Mouse (Mus musculus): ENCODE results near the gene Rapgef2. TPM values are rescaled to one million over a fixed set of nuclear protein-coding genes. Genes with fewer than 3 reads are reported as not detected.
A peak's percentile ranks its signal among the peaks of the same experiment; 100 is the strongest.

The Rapgef2 gene
- polyA plus RNA-seq, 1 experiment: 17.7 TPM

DNA sequence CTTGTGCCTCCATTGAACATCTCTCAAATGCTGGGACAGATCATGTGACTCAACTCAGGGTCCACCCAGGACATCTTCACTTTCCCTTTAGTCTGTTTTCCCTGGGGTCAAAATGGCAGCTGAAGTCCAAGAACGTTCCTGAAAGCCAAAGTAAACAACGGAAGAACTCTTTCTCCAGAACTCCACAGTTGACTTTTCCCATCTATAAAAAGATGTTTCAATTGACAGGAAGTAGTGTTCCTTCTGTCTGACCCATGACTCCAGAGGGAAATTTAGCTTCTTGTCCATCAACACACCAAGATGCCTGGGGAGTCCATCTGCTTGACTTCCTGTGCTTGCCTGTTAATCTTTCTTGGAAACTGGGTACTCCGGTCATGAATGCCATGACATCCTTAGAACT is 260.3 kb downstream of the Rapgef2 start:
- H3K9me3 ChIP-seq (replicated peaks; ENCODE audit: control insufficient read depth, insufficient read depth, low read length, poor library complexity, severe bottlenecking): peaks cover 2% of the 10 kb centered on the region
- H3K9ac ChIP-seq (ENCODE audit: low read depth, poor library complexity, severe bottlenecking): no peak overlapping the region

DNA sequence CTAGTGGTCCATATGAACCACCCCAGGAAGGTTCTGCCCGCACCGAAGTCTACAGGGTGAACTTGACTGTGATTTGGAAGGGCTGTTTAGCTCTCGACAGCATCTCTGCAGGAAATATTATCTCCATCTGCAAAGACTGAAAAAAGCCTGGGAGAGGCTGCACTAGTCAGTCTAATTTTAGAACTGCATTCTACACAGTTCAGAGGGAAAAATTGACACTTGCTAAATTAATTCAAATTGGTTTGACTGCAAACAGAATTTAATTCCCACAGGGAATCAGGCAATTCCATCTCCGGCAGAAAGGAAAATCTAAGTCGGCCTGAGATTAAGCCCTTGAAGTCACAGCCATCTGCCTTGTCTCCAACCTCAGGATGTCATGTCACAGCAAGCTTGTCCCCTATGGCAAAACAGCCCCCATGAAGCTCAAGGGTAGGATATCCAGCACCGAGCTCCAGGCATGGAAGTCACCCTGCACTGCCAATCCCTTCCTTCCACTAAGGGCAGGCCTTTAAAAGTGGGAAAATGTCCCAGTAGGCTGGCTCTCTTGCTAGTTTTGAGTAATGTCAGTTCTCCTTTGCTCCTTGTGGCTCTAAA is 262.5 kb downstream of the Rapgef2 start:
- no peaks in the 10 kb centered on the region for H3K4me1 ChIP-seq (ENCODE audit: control insufficient read depth, insufficient read depth, low read length)
- TF ChIP-seq POLR2A (IDR thresholded peaks at IDR 0.05; ENCODE audit: insufficient read depth, low read length): no peak
- no peak for TF ChIP-seq CTCF (IDR thresholded peaks at IDR 0.05; ENCODE audit: low read depth, low read length)
- no peak for TF ChIP-seq EP300 (IDR thresholded peaks at IDR 0.05; ENCODE audit: insufficient read depth, low read depth, low read length)
- H3K27ac ChIP-seq (ENCODE audit: insufficient read depth, low read length): no peak overlapping the region
- no peak overlapping the region for H3K9ac ChIP-seq (ENCODE audit: low read depth, poor library complexity, severe bottlenecking)
- no peaks in the 10 kb centered on the region for H3K9me3 ChIP-seq (replicated peaks; ENCODE audit: control insufficient read depth, insufficient read depth, low read length, poor library complexity, severe bottlenecking)
- H3K36me3 ChIP-seq (ENCODE audit: control insufficient read depth, insufficient read depth, low read length, poor library complexity, severe bottlenecking): no peaks in the 10 kb centered on the region
- H3K27me3 ChIP-seq (ENCODE audit: control insufficient read depth, insufficient read depth, low read length, poor library complexity, severe bottlenecking): no peaks in the 10 kb centered on the region
- H3K4me3 ChIP-seq (ENCODE audit: low read depth, low read length): no peak overlapping the region

More for the DNA sequence above, 260.3 kb downstream of the Rapgef2 start:
- Histone ChIP-seq H3K27me3 (ENCODE audit: control insufficient read depth, insufficient read depth, low read length, poor library complexity, severe bottlenecking) (no peaks in the 10 kb centered on the region), H3K4me1 (ENCODE audit: control insufficient read depth, insufficient read depth, low read length) (no peaks in the 10 kb centered on the region), H3K4me3 (ENCODE audit: low read depth, low read length) (no peak overlapping the region), H3K27ac (ENCODE audit: insufficient read depth, low read length) (no peak overlapping the region), H3K36me3 (ENCODE audit: control insufficient read depth, insufficient read depth, low read length, poor library complexity, severe bottlenecking) (no peaks in the 10 kb centered on the region)
- no peak for TF ChIP-seq CTCF (IDR thresholded peaks at IDR 0.05; ENCODE audit: low read depth, low read length)
- no peak for TF ChIP-seq EP300 (IDR thresholded peaks at IDR 0.05; ENCODE audit: insufficient read depth, low read depth, low read length)
- TF ChIP-seq POLR2A (IDR thresholded peaks at IDR 0.05; ENCODE audit: insufficient read depth, low read length): no peak

DNA sequence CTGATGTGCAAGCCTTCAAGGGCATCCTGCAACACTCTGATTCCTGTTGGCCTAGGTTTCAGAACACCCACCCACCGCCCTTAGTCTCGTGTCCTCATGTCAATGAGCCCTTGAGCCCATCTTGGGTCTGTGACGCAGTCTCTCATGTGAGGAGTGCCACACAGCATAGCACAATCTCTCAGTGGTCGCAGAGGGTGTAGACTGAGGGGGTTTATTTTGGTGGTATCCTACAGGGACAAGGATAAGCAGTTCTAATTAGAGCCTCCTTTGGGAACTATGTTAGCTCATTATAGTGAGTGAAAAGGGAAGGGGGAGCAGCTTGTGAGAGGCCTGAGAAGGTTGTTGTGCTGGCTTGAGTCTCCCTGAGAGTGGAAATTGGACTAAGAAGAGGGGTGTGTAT is 263.6 kb downstream of the Rapgef2 start:
- TF ChIP-seq EP300 (IDR thresholded peaks at IDR 0.05; ENCODE audit: insufficient read depth, low read depth, low read length) (no peak), POLR2A (IDR thresholded peaks at IDR 0.05; ENCODE audit: insufficient read depth, low read length) (no peak), CTCF (IDR thresholded peaks at IDR 0.05; ENCODE audit: low read depth, low read length) (no peak)
- H3K4me3 ChIP-seq (ENCODE audit: low read depth, low read length): peak overlapping the region; percentile 12; the same call in 1 of the 2 replicates
- H3K36me3 ChIP-seq (ENCODE audit: control insufficient read depth, insufficient read depth, low read length, poor library complexity, severe bottlenecking): no peaks in the 10 kb centered on the region
- H3K9ac ChIP-seq (ENCODE audit: low read depth, poor library complexity, severe bottlenecking): no peak overlapping the region
- no peaks in the 10 kb centered on the region for H3K27me3 ChIP-seq (ENCODE audit: control insufficient read depth, insufficient read depth, low read length, poor library complexity, severe bottlenecking)
- H3K27ac ChIP-seq (ENCODE audit: insufficient read depth, low read length): no peak overlapping the region
- H3K9me3 ChIP-seq (replicated peaks; ENCODE audit: control insufficient read depth, insufficient read depth, low read length, poor library complexity, severe bottlenecking): no peaks in the 10 kb centered on the region
- no peaks in the 10 kb centered on the region for H3K4me1 ChIP-seq (ENCODE audit: control insufficient read depth, insufficient read depth, low read length)

DNA sequence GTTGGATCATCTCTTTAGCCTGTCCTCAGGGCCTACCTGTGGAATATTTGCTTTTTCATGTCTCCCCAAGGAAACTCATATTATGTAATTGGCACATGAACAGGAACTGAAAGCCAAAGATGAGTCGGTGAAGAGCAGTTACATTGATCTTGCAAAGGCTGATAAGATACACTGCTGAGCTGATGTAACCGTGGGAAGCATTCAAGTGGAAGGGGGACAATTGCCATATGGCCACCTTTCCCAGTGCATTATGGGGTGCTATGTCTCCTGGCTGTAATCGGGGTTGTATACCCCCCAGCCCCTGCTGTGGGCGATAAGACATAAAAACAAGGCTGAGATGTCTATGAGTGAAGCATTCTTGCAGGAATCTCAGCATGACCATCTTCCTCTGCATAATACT is 268.9 kb downstream of the Rapgef2 start:
- H3K36me3 ChIP-seq (ENCODE audit: control insufficient read depth, insufficient read depth, low read length, poor library complexity, severe bottlenecking): no peaks in the 10 kb centered on the region
- H3K9ac ChIP-seq (ENCODE audit: low read depth, poor library complexity, severe bottlenecking): no peak overlapping the region
- H3K4me3 ChIP-seq (ENCODE audit: low read depth, low read length): no peak overlapping the region
- no peak for TF ChIP-seq EP300 (IDR thresholded peaks at IDR 0.05; ENCODE audit: insufficient read depth, low read depth, low read length)
- no peak for TF ChIP-seq CTCF (IDR thresholded peaks at IDR 0.05; ENCODE audit: low read depth, low read length)
- no peak for TF ChIP-seq POLR2A (IDR thresholded peaks at IDR 0.05; ENCODE audit: insufficient read depth, low read length)
- no peaks in the 10 kb centered on the region for H3K9me3 ChIP-seq (replicated peaks; ENCODE audit: control insufficient read depth, insufficient read depth, low read length, poor library complexity, severe bottlenecking)
- no peaks in the 10 kb centered on the region for H3K4me1 ChIP-seq (ENCODE audit: control insufficient read depth, insufficient read depth, low read length)
- no peak overlapping the region for H3K27ac ChIP-seq (ENCODE audit: insufficient read depth, low read length)
- no peaks in the 10 kb centered on the region for H3K27me3 ChIP-seq (ENCODE audit: control insufficient read depth, insufficient read depth, low read length, poor library complexity, severe bottlenecking)

DNA sequence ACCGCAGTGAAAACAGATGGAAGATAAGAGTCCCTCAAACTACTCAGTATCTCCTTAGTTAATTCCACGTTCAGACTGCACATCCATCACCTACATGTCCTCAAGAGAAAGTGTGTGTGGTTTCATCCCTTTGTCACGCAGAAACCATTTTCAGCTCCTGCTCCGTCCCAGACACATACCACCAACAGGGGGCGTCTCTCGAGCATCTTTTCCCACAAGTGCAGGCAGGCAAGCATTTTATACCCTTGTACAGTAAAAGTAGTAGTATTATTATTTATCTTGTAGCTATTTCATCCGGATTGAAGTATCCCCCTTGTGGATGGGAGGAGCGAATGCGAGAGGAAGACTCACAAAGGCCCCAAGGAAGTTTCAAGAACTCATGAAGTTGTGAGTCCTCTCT is 269.5 kb downstream of the Rapgef2 start:
- no peaks in the 10 kb centered on the region for H3K36me3 ChIP-seq (ENCODE audit: control insufficient read depth, insufficient read depth, low read length, poor library complexity, severe bottlenecking)
- H3K4me3 ChIP-seq (ENCODE audit: low read depth, low read length): no peak overlapping the region
- H3K9me3 ChIP-seq (replicated peaks; ENCODE audit: control insufficient read depth, insufficient read depth, low read length, poor library complexity, severe bottlenecking): no peaks in the 10 kb centered on the region
- no peak overlapping the region for H3K9ac ChIP-seq (ENCODE audit: low read depth, poor library complexity, severe bottlenecking)
- no peaks in the 10 kb centered on the region for H3K27me3 ChIP-seq (ENCODE audit: control insufficient read depth, insufficient read depth, low read length, poor library complexity, severe bottlenecking)
- H3K27ac ChIP-seq (ENCODE audit: insufficient read depth, low read length): no peak overlapping the region
- TF ChIP-seq CTCF (IDR thresholded peaks at IDR 0.05; ENCODE audit: low read depth, low read length) (peak; percentile 50), EP300 (IDR thresholded peaks at IDR 0.05; ENCODE audit: insufficient read depth, low read depth, low read length) (no peak), POLR2A (IDR thresholded peaks at IDR 0.05; ENCODE audit: insufficient read depth, low read length) (no peak)
- no peaks in the 10 kb centered on the region for H3K4me1 ChIP-seq (ENCODE audit: control insufficient read depth, insufficient read depth, low read length)

DNA sequence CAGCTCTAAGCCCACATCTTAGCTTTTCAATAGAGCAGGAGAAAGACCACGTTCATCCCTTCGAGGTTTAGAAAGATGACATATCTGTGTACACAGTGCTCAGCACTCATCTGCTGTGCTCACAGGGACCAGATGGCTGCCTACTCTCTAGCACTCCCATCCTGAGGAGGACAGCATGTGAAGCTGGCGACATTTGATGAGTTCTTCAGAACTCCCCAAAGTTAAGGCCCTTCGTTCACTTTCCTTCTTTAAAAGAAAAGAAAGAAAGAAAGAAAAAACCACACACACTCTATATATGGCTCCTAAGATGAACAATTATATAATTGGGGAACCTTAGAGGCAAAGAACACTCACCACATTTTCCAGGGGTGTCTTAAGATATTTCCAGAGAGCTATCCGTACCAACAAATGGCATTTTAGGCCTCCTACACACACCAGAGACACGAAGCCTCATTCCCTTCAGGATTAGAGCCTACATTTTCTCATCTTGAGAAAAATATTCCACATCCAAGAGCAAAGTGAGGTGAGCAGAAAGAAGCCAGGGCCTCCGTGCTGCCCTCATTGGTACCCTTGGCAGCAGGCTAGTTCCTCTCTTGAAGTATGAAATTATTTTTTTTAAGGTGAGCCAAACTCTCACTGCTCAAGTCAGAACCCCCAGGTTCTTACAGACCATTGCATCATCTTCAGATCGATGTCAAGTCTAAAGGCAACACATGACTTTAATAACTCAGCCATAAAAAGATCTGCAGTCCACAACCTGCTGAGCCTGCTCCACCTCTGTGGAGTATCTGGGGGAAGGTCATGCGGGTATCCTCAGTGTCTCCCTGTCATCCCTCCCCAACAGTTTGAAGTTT is 270.5 kb downstream of the Rapgef2 start:
- TF ChIP-seq CTCF (IDR thresholded peaks at IDR 0.05; ENCODE audit: low read depth, low read length) (no peak), POLR2A (IDR thresholded peaks at IDR 0.05; ENCODE audit: insufficient read depth, low read length) (no peak), EP300 (IDR thresholded peaks at IDR 0.05; ENCODE audit: insufficient read depth, low read depth, low read length) (no peak)
- Histone ChIP-seq H3K4me1 (ENCODE audit: control insufficient read depth, insufficient read depth, low read length) (no peaks in the 10 kb centered on the region), H3K9ac (ENCODE audit: low read depth, poor library complexity, severe bottlenecking) (no peak overlapping the region), H3K9me3 (replicated peaks; ENCODE audit: control insufficient read depth, insufficient read depth, low read length, poor library complexity, severe bottlenecking) (no peaks in the 10 kb centered on the region), H3K4me3 (ENCODE audit: low read depth, low read length) (no peak overlapping the region), H3K36me3 (ENCODE audit: control insufficient read depth, insufficient read depth, low read length, poor library complexity, severe bottlenecking) (no peaks in the 10 kb centered on the region), H3K27me3 (ENCODE audit: control insufficient read depth, insufficient read depth, low read length, poor library complexity, severe bottlenecking) (no peaks in the 10 kb centered on the region), H3K27ac (ENCODE audit: insufficient read depth, low read length) (no peak overlapping the region)

Other genes starting within 250 kb of the Rapgef2 start
- not detected in 2 replicates for gene Gm17359, start 50.1 kb upstream of the Rapgef2 start, polyA plus RNA-seq (2011; ENCODE audit: insufficient read depth, insufficient read length, low read depth, missing spikeins)

All from ES-Bruce4 (cell line).